Mouse (Mus musculus): ENCODE data around the gene Rmnd1.

Gene Rmnd1

DNA sequence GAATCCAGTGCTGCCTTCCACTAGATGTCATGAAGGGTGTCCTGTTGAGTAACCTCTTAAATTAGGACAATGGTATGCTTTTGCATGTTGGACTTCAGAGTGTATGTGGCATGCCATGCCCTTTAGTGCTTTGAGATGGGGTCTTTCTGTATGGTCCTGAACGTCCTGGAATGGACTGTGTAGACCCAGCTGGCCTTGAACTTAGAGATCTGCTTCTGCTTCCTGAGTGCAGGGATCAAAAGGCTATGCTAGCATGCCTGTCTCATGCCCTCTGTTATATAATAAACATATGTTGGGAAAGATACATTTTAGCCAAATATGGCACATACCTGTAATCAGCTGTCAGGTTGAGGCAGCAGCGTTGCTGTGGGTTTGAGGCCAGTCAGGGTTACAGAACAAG is 41.6 kb downstream of the Rmnd1 start:
- no peak for DNase-seq

DNA sequence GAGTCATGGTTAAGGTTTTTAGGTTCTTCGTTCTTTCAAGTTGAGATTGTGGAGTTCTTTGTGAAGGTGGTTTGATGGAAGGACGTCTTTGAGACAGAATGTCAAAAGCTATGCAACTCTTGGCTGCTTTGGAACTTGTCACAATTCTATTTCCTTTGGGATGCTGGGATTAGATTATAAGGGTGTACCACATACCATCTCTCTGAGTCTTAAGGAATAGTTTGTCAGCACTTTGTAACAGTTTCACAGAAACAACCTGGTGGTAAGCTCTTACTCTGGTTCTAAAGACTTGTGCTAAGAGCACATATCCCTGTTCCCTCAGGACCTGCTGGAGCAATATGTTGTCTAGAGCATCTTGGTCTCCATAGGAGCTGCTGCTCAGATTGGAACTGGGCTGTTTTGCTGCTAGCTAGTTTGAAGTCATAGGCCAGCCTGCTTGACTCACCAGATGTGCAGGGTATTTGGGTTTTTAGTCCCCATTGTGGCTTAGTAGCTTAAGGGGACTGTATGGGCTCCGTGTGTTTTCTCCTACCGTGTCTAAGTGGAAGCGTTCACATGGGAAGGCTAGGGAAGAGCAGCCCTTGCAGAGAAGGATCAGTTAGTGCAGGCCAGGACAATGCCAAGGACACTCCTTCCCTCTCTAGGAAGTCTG is 42.6 kb downstream of the Rmnd1 start:
- DNase-seq = no peak

DNA sequence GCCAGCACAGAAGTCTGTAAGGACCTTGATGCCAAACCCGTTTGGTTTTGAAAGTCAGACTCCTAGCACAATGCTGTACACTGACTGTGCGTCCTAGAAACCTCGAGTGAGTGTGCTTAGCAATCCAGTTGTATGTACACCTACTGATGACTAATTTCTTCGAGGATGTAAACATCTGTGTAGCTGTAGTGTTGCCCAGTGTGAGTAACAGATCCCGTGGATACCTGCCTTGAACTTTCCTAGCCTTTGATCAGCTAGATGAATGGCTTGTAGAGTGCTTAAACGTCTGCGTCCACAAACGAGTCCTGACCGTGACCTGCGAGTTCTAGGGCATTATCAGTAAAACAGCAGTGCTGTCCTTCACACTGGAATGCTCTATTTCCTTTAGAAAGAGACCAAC is 43.2 kb downstream of the Rmnd1 start:
- DNase-seq = no peak

DNA sequence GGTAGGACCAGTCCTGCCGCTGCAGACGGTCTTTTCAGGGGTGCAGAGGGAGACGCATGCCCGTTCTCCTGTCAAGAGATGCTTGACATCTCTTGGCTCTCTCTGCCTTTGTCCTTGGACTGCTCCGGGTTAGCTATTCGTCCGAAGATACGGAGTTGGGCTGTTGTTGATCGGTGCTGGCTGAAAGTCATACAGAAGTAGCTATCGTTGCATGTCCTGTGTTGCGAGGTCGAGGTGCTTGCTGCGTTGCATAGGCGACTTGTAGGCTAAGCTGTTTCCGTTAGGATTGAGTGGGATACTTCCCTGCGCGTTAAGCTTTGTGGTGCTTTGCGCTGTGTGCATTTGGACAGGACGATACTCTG is 43.8 kb downstream of the Rmnd1 start:
- DNase-seq = no peak

DNA sequence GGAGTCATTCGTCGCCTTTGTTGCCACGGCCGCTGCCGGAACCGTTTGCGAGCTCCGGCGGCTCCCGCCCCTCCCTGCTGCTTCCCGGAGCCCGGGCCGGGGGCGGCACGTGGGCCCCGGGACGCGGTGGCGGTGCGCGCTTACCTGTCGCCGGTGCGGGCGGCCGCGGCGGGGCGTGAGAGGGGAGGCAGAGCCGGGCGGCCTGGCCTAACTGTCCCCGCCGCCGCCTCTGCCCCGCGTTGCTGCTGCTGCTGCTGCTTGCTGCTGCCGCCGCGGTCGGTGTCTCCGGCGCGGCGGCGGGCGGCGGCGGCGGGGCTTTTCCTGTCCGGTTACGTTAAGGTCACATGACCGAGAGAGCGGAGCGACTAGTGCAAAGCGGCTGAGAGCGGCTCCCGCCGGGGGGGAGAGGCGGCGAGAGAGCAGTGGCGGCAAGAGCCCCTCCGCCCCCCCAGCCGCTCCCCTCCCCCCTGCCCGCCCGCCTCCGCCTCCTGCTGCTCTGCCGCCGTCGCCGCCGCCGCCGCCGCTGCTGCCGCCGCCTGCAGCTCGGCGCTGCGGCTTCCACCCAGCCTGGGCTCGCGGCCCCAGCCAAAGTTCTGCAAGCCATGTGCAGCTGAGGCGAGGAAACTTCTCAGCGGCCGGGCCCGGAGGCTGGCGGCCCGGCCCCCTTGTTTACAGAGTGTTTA is 44.3 kb downstream of the Rmnd1 start, which contains the start of gene Zbtb2:
TSS of gene Zbtb2 (minus strand) at position 408 of the 683 bp plus-strand sequence.
- DNase-seq = peak; percentile 73 to 81

DNA sequence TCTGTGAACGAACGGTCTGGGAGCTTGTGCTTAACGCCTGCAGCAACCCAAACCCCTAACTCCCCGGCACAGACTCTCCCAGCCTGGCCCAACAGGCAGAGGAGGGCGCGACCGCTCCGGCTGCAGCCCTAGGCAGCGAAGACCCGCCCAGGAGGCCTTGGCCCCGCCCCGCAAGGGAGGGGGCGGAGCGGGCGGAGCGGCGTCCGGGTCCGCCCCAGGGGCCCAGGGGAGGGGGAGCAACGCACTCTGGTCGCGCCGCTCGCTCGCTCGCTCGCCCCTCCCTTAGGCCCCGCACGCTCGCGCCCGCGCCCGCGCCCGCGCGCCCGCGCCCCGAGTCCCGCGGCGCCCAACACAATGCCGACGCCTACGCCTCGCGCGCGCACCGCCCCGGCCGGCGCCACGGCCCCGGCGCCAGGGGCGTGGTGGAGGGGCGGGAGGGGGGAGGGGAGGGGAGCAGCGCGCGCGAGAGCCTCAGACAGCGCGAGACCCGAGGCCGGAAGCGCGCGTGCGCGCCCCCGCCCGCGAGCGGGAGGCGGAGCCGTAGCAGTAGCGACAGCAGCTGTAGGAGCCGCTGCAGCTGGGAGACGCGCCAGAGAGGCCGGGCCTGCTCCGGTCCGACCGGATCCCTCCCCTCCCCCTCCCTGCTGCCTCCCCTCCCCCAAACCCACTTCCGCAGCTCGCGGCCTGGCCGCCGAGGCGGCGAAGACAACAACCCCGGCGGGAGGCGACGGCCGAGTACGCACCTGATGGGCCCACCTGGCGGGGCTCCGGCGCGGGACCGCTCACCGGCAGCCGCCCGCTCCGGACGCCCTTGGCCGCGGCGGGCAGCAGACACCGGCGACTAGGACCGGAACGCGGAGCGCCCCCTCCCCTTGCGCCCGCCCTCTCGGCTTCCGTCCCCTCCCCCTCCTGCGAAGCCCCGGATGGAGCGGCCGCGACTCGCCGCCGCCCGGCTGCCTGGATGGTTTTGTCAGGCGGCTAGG is 45.3 kb downstream of the Rmnd1 start:
- peak; percentile 97 for DNase-seq

DNA sequence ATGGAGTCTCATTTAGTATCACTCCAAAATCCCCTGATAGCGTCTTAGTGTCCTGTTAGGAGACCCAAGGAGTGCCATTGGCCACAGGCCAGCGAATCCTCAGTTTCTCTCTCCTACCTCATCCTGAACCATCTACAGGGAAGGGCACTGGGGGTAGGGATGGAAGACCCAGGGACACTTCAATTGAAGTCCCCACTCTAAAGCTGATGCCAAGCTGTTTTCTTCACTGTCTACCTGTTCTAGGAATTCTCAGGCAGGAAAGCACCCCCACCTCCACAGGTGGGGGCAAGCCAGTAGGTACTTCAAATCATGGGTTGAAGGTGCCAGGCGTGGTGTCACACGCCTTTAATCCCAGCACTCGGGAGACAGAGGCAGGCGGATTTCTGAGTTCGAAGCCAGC is 47.9 kb downstream of the Rmnd1 start:
- no peak for DNase-seq

DNA sequence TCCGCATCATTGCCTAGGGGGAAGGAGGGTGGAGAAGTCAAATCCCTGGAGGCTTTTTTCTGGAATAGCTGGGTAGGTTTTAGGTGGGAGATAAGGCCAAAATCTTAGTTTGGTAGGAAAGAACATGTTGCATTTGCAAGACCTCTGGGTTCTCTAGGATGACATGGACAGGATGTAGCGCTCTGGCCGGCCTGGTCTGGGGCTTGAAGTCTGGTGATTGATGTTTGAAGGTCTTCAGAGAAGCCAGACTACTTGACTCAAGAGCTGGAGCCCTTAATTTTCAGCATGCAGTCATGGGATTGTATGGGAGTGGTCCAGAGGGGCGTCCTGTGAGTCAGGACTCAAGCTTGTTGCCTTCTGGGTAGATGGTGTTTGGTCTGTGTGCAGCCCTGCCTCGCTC is 51.4 kb downstream of the Rmnd1 start:
- no peak for DNase-seq

DNA sequence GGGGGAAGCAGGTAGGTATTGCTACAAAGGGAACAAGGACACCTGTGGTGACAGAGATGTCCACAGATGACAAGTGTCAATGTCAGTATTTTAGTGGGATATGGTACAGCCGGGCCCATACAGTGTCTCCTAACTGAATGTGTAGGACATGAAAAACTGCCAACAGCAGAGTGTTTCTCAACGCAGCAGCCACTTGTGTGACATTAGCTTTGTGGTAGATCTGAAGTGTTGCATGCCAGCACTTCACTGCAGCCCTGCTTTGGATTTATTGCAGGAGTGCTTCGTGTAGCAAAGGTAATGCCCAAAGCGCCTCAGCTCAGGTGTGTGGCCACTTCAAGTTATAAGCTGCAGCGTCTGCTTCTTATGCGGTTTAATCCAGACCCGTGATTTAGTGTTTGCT is 55.3 kb downstream of the Rmnd1 start:
- DNase-seq = no peak

DNA sequence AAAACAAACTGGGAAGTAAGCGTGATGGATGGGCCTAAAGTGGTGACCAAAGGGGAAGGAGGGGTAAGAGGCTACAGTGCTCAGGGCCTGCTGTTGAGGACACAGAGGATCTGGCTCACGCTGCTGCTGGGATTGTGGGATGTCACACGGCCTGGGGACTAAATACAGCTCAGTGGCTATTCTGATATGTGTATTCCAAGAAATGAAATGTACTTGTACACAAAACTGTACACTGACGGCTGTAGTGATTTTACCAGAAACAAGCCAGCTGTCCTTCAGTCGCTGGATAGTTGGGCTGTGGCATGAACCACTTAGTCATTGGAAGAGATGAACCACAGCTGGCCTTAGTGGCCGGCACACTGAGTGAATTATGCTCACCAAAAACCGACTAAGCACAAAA is 55.7 kb downstream of the Rmnd1 start:
- DNase-seq = no peak

DNA sequence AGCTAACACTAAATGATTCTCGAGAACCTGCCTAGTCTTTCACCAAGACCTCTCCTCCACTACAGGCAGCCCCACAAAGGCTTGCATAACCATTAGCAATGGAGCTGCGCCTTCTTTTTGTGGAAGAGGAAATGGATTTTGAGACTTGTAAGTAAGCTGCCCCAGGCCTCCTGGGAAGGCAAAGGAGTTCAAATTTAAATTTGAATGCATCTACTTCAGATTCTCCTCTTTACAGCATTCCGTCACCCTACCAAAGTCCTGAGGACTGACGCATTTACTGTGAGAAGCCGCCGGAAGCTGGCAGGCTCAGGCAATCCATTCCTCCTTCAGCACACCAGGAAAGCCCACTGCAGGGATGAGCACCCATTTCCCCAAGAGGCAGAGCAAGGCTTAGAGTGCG is 56.9 kb downstream of the Rmnd1 start:
- DNase-seq = no peak

DNA sequence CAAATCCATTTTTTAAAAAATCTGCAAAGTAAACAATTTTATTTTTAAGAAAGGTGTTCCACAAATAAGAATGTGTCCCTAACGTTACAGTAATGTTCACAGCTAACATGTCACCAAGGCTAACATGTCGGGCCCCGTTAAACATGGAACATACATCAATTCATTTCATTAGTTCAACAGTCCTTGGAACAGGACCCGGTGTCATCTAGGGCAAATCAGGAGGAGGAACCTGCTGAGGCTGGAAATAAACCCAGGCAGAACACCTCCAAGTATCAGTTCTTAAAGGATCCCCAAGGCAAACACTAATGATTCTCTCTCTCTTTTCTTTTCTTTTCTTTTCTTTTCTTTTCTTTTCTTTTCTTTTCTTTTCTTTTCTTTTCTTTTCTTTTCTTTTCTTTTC is 57.5 kb downstream of the Rmnd1 start:
- no peak for DNase-seq

DNA sequence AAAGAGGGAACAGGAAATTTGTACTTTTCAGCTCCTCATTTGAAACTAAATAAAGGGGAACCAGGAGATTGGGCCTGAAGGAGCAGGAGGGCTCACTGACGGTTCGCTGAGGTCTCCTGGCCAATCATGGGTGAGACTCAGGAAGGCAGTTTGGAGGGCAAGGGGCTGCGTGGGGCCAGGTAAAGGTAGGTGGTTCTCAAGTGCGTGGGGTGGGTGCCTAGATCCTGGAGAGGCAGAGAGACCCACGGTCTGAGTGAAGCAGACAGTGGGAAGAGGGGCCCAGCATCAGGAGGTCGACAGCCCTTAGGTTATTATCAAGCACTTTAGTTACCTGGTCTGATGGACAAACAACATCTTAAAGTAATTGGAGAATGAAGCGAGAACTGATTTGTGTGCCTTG is 57.9 kb downstream of the Rmnd1 start:
- no peak for DNase-seq

DNA sequence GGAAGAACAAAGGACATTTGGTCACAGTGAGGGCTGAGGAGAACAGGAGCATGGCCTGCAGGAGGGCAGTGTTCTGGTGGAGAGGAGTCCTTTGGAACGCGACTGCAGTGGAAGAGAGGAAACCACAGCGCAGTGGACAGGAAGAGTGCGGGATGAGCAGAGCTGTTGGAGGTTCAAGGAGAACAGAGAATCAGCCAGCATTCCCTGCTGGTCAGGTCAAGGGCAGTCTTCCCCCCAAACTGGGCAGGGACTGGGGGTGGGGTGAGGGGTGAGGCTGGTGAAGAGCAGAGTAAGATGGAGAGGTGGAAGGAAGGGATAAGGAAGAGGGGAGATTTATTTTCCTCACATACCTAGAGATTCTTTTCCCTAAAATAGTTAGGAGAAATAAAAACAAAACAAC is 58.6 kb downstream of the Rmnd1 start:
- no peak for DNase-seq

DNA sequence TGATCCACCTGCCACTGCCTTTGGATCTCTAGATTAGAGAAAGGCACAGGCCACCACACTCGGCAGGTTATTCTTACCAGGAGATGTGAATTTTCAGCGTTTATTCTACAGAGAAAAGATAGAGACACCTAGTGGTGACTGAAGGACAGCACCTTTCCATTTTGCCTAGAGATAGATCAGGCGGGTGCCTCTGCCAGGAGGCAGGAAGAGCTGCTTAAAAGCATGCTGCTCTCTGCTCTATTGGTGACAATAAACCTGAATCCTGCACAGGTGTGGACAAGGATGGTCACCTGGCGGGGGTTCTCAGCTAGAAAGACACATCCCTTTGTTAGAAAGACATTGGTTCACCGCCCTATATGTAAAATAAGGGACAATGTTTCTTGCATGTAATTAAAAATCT is 60.2 kb downstream of the Rmnd1 start:
- peak; percentile 67 to 69 for DNase-seq

DNA sequence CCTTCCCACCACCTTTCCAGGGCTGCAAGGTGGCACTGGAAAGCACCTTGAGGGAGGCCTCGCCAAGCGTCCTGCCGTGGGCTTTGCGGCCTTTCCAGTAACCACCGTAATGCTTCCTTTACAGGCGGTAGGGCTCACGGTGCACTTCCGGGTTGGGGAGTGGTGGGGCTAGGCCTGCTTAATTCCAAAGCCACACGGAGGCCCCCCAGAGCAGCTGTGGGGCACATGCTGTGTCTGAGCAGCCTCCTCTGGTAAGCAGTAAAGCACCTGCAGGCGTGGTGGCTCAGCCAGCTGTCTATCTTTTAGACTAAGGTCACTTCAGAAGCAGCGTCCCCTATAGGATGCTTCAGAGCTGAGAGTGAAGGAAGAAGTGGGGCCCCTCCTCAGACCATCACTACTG is 62.1 kb downstream of the Rmnd1 start:
- no peak for DNase-seq

DNA sequence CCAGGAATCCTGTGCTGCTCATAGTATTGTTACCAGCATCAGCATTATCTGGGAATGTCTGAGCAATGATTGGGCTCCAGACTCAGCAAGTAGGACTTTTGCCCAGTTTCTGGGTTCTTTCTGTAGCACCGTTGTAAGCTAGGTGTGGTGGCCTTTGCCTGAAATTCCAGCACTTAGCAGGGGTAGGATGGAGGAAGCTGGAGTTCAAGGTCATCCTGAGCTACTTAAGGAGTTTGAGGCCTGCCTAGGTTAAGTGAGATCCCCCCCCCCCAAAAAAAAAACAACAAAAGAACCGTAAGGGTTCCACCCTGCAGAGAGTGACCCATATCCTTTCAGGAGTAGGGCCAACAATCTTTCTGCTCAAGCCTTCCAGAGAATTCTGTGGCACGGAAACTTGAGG is 67.6 kb downstream of the Rmnd1 start:
- DNase-seq = no peak

DNA sequence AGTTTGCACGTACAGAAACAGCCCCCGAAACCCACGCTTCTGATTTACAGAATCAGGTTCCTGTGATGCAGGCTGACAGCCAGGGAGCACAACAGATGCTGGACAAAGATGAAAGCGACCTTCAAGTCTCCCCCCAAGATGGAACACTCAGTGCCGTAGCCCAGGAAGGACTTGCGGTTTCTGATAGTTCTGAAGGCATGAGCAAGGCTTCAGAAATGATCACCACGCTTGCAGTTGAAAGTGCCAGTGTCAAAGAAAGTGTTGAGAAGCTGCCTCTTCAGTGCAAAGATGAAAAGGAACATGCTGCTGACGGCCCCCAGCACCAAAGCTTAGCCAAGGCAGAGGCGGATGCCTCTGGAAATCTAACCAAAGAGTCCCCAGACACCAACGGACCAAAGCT is 74.8 kb downstream of the Rmnd1 start:
- DNase-seq = no peak

DNA sequence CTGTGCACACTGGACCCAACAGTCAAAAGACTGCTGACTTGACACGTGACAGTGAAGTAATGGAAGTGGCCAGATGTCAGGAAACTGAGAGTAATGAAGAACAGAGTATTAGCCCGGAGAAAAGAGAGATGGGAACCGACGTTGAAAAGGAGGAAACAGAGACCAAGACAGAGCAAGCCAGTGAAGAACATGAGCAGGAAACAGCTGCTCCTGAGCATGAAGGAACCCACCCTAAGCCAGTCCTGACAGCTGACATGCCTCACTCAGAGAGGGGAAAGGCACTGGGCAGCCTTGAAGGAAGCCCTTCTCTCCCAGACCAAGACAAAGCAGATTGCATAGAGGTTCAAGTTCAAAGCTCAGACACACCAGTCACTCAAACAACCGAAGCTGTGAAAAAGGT is 75.5 kb downstream of the Rmnd1 start:
- no peak for DNase-seq

DNA sequence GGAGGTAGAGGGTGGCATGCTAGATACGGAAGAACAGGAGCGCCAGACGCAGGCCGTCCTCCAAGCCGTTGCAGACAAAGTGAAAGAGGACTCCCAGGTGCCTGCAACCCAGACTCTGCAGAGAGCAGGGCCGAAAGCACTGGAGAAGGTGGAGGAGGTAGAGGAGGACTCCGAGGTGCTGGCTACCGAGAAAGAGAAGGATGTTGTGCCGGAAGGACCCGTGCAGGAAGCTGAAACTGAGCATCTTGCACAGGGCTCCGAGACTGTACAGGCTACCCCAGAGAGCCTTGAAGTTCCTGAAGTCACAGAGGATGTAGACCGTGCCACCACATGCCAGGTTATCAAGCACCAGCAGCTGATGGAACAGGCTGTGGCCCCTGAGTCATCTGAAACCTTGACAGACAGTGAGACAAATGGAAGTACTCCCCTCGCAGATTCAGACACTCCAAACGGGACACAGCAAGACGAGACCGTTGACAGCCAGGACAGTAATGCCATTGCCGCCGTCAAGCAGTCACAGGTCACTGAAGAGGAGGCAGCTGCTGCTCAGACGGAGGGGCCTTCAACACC is 76.2 kb downstream of the Rmnd1 start:
- no peak for DNase-seq

DNA sequence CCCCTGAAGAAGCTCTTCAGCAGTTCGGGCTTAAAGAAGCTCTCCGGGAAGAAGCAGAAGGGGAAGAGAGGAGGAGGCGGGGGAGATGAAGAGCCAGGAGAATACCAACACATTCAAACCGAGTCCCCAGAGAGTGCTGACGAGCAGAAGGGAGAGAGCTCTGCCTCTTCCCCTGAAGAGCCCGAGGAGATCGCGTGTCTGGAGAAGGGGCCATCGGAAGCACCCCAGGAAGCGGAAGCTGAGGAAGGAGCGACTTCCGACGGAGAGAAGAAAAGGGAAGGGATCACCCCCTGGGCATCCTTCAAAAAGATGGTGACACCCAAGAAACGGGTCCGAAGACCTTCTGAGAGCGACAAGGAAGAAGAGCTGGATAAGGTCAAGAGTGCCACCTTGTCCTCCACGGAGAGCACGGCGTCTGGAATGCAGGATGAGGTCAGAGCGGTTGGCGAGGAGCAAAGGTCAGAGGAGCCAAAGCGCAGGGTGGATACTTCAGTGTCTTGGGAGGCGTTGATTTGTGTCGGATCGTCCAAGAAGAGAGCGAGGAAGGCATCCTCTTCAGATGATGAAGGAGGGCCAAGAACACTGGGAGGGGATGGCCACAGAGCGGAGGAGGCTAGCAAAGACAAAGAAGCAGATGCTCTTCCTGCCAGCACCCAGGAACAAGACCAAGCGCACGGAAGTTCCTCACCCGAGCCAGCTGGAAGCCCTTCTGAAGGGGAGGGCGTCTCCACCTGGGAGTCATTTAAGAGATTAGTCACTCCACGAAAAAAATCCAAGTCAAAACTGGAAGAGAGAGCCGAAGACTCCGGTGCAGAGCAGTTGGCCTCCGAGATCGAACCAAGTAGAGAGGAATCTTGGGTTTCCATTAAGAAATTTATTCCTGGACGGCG is 77.6 kb downstream of the Rmnd1 start:
- DNase-seq = no peak
